Comparison of ENCODE assay signal across 8 mouse cellular contexts in genomic region chr7:143978741-143979371, GRCm38 (mm10). TPM values are rescaled to one million over a fixed set of nuclear protein-coding genes. Genes with fewer than 3 reads are reported as not detected.
DNase-seq lines count a peak whose midpoint lies in the region; ATAC-seq and TF ChIP-seq lines count a peak whose summit lies in the region.

No protein-coding gene starts in this region.

- in situ Hi-C loops in ES-E14 (cut with MboI; ENCODE audit: low sequenced_read_pairs in 2 of 2, unreplicated experiment in 2 of 2) = no loop called here

- under 1% methylated on average over 50 of the region's 50 CpGs for WGBS in forebrain, embryonic 15.5 days
- WGBS in hindbrain, embryonic 14.5 days = under 1% methylated on average over 47 of the region's 50 CpGs

- H3K4me2 ChIP-seq in forebrain, embryonic 15.5 days (replicated peaks) = peak overlapping the region; percentile 98
- peak overlapping the region; percentile 98 for H3K4me2 ChIP-seq in hindbrain, embryonic 14.5 days (replicated peaks)

- no peaks in the 10 kb centered on the region for H3K36me3 ChIP-seq in ES-E14 (ENCODE audit: control insufficient read depth, insufficient read depth, low read length, poor library complexity, severe bottlenecking)
- no peaks in the 10 kb centered on the region for H3K36me3 ChIP-seq in forebrain, embryonic 15.5 days
- H3K36me3 ChIP-seq in hindbrain, embryonic 14.5 days (replicated peaks; ENCODE audit: control insufficient read depth, insufficient read depth) = no peaks in the 10 kb centered on the region

- H3K27me3 ChIP-seq in forebrain, embryonic 15.5 days = peaks cover 49% of the 10 kb centered on the region
- peaks cover 64% of the 10 kb centered on the region for H3K27me3 ChIP-seq in hindbrain, embryonic 14.5 days (ENCODE audit: control insufficient read depth, insufficient read depth, low read length)

- H3K4me3 ChIP-seq in ES-E14 (ENCODE audit: insufficient read depth in 1 of 2, low read depth in 1 of 2, low read length in 2 of 2, poor library complexity in 1 of 2, severe bottlenecking in 1 of 2) = peak overlapping the region; percentile 73 to 78
- peak overlapping the region; percentile 51 for H3K4me3 ChIP-seq in forebrain, embryonic 15.5 days
- H3K4me3 ChIP-seq in hindbrain, embryonic 14.5 days (replicated peaks; ENCODE audit: low read length) = peak overlapping the region; percentile 51

- peak; percentile 82 for ATAC-seq in forebrain, embryonic 15.5 days (replicated peaks)
- peak; percentile 79 for ATAC-seq in hindbrain, embryonic 14.5 days (ENCODE audit: low FRiP score)

- DNase-seq in ES-E14 (ENCODE audit: low read depth, low spot score) = peak; percentile 66
- DNase-seq in cerebellum, adult 11-12 months = peak; percentile 7
- peak; percentile 70 for DNase-seq in hindbrain, embryonic 14.5 days (ENCODE audit: low spot score)
- DNase-seq in left cerebral cortex, adult 18-20 months (ENCODE audit: low spot score in 2 of 2) = peak; percentile 38 to 43
- peak; percentile 71 for DNase-seq in lung, postnatal 36 days
- peak; percentile 52 to 56 for DNase-seq in right cerebral cortex, adult 2 months (ENCODE audit: low spot score in 2 of 2)
- peak; percentile 79 for DNase-seq in urinary bladder, postnatal 14 days (ENCODE audit: low spot score)

- H3K9me3 ChIP-seq in ES-E14 (ENCODE audit: control insufficient read depth, insufficient read depth, low read depth, low read length) = no peaks in the 10 kb centered on the region
- no peaks in the 10 kb centered on the region for H3K9me3 ChIP-seq in forebrain, embryonic 15.5 days
- H3K9me3 ChIP-seq in hindbrain, embryonic 14.5 days (ENCODE audit: control insufficient read depth, low read length) = no peaks in the 10 kb centered on the region

- H3K4me1 ChIP-seq in ES-E14 (ENCODE audit: control insufficient read depth in 2 of 2, insufficient read depth in 2 of 2, low read length in 2 of 2, poor library complexity in 1 of 2) = peaks cover 0 to 7% of the 10 kb centered on the region in 2 experiments; a peak in 1 of 4 replicates
- peaks cover 21% of the 10 kb centered on the region for H3K4me1 ChIP-seq in forebrain, embryonic 15.5 days
- peaks cover 14% of the 10 kb centered on the region; the same call in 1 of the 2 replicates for H3K4me1 ChIP-seq in hindbrain, embryonic 14.5 days (replicated peaks; ENCODE audit: control insufficient read depth, insufficient read depth, low read length)

- H3K9ac ChIP-seq in ES-E14 (ENCODE audit: insufficient read depth, low read depth, low read length, poor library complexity, severe bottlenecking) = peak overlapping the region; percentile 55; the same call in 1 of the 2 replicates
- H3K9ac ChIP-seq in forebrain, embryonic 15.5 days (replicated peaks) = peak overlapping the region; percentile 48
- peak overlapping the region; percentile 55 for H3K9ac ChIP-seq in hindbrain, embryonic 14.5 days

- H3K27ac ChIP-seq in ES-E14 (ENCODE audit: insufficient read depth, low read depth, low read length, poor library complexity, severe bottlenecking) = no peak overlapping the region
- no peak overlapping the region for H3K27ac ChIP-seq in forebrain, embryonic 15.5 days (replicated peaks)
- no peak overlapping the region; the same call in 1 of the 2 replicates for H3K27ac ChIP-seq in hindbrain, embryonic 14.5 days

TF ChIP-seq in ES-E14, 5 proteins besides CTCF, POLR2A, EP300 and RAD21:
- peak; percentile 66; the same call in 1 of the 2 replicates for TF ChIP-seq HCFC1 (IDR thresholded peaks at IDR 0.05; ENCODE audit: borderline replicate concordance, insufficient read depth, low read length)
- no peak for TF ChIP-seq MAFK (IDR thresholded peaks at IDR 0.05; ENCODE audit: insufficient read depth, low read depth, low read length)
- TF ChIP-seq ZC3H11A (IDR thresholded peaks at IDR 0.05; ENCODE audit: borderline replicate concordance, low read depth, low read length) = no peak
- no peak for TF ChIP-seq CHD2 (IDR thresholded peaks at IDR 0.05; ENCODE audit: low read depth, low read length)
- no peak for TF ChIP-seq ZNF384 (IDR thresholded peaks at IDR 0.05; ENCODE audit: low read depth, low read length)

RNA-seq across cellular contexts. Expression of gene Shank2, which starts 22.9 kb away (rescaled TPM):
- total RNA-seq in ES-E14 (2012; rRNA removed) = 0.94 and 1.3 TPM in 2 replicates
- polyA plus RNA-seq in forebrain, embryonic 15.5 days (2015; fragmentation: Nextera tagmentation; extraction: Ambion mirVana) = 7.6 and 7.9 TPM in 2 replicates
- 10.7 and 11.3 TPM in 2 replicates for polyA plus RNA-seq in hindbrain, embryonic 14.5 days (2014; fragmentation: Nextera tagmentation; extraction: Ambion mirVana)
- total RNA-seq in left cerebral cortex, adult 18-20 months (2021) = 100 to 1,000 TPM; 124 to 128 TPM

Comparison
In these comparisons a context has a peak if more than half of its experiments do, and no peak if none do; other contexts are left out.
1. DNase-seq: peak in every context shown above with its lines; median percentile 79 in urinary bladder, postnatal 14 days; 71 in lung, postnatal 36 days; 70 in hindbrain, embryonic 14.5 days; 66 in ES-E14; 54 in right cerebral cortex, adult 2 months; 40 in left cerebral cortex, adult 18-20 months; 7 in cerebellum, adult 11-12 months.
2. RNA of gene Shank2, which starts 22.9 kb away (total RNA-seq): 124 to 128 TPM in left cerebral cortex, adult 18-20 months; 0.94 to 1.3 TPM in ES-E14; every median in the first group is over 10 times any median in the second.
3. Peak in every context shown above with its lines, with median percentiles within 50 percentile points of each other: H3K4me3 ChIP-seq and H3K9ac ChIP-seq.